Mouse (Mus musculus): Measurements from ENCODE around the gene Scarb1. TPM values are rescaled to one million over a fixed set of nuclear protein-coding genes. Genes with fewer than 3 reads are reported as not detected.

Gene Scarb1
- polyA plus RNA-seq, 1 experiment = 76.0 TPM

DNA sequence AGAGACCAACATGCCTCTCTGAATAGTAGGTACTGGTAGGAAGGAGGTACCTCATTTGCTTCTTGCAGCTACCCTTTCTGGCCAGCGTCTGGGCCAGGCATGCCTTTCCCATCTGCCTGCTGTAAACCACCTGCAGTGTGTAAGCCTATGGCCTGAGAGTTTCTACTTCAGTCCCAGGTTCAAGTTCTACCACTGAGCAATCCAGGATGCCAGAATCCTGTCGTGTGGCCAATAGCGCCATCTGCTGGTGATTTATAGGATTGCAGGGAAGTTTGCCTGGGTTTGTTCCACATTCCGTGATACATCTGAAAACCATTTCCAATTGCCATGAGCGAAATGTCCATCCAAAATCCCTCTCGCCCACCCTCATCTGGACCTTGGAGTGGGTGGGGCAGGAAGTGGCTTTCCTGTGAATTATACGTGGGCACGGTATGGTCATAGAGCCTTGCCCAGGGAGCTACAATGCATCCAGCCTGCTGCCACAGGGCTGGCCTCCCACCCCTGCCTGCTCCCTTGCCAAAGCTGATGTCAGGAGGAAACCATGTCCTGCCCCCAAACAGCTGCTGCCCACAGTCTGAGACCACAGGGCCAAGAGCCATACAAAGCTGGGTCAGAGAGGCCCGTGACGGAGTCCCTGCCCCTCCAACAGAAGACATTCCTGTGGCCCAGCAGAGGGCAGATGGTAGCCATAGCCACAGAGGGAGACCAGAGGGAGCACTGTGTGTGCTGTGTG, 72.7 kb downstream of the Scarb1 start:
- Histone ChIP-seq H3K4me1 (ENCODE audit: control insufficient read depth, insufficient read depth, insufficient read length) (no peaks in the 10 kb centered on the region), H3K36me3 (ENCODE audit: control insufficient read depth, insufficient read depth, low read length) (no peaks in the 10 kb centered on the region), H3K4me3 (ENCODE audit: extremely low read depth, insufficient read depth, insufficient read length) (no peak overlapping the region), H3K27ac (ENCODE audit: insufficient read depth, low read length) (no peak overlapping the region), H3K27me3 (ENCODE audit: control insufficient read depth, insufficient read depth, low read length) (no peaks in the 10 kb centered on the region)
- 17% methylated on average over 10 of the region's 10 CpGs for WGBS
- DNase-seq (ENCODE audit: low read depth in 1 of 2, low spot score in 2 of 2) = peak; percentile 33 to 61
- no peak for TF ChIP-seq POLR2A (IDR thresholded peaks at IDR 0.05; ENCODE audit: low read depth, low read length)
- peak; percentile 83; the same call in 1 of the 2 replicates for TF ChIP-seq CTCF (IDR thresholded peaks at IDR 0.05; ENCODE audit: extremely low read depth, insufficient read depth, insufficient read length, insufficient replicate concordance)

DNA sequence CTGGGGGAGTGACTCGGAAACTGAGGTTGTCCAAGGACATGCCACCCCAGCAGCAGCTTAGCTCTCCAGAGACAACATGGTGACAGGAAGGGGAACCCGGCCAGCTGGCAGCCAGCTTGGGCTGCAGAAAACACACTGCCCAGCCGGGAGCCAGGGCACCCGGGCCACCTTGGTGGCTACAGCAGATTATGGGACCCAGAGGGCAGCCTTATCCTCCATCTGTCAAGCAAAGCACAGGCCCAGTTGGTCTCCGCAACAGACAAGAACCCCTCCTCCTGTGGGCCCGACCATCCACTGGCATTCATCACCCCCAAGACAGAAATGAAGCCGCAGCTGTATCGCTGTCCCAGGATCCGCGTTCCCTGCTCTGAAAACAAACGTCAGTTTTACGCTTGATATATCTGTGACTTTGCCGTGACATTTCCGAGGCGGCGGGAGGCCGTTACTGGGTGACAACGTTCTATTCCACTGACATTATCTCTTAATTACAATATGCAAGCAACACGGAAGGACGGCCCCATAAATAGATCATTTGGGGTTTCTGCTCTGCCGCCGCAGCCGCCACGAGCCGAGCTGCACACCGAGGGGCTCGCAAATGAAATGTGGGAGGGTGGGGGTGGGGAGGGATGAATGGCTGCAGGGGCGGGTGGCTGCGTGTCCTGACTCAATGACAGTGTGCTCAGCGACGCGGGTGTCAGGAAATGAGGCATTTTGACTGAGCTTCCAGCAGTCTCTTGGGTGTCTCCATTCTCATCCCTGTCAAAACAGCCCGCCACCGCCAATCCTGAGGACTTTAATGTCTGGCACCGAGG, 73.5 kb downstream of the Scarb1 start:
- Histone ChIP-seq H3K36me3 (ENCODE audit: control insufficient read depth, insufficient read depth, low read length) (no peaks in the 10 kb centered on the region), H3K4me1 (ENCODE audit: control insufficient read depth, insufficient read depth, insufficient read length) (no peaks in the 10 kb centered on the region), H3K27me3 (ENCODE audit: control insufficient read depth, insufficient read depth, low read length) (no peaks in the 10 kb centered on the region), H3K27ac (ENCODE audit: insufficient read depth, low read length) (no peak overlapping the region), H3K4me3 (ENCODE audit: extremely low read depth, insufficient read depth, insufficient read length) (no peak overlapping the region)
- TF ChIP-seq POLR2A (IDR thresholded peaks at IDR 0.05; ENCODE audit: low read depth, low read length) (no peak), CTCF (IDR thresholded peaks at IDR 0.05; ENCODE audit: extremely low read depth, insufficient read depth, insufficient read length, insufficient replicate concordance) (no peak)
- WGBS = 42% methylated on average over 35 of the region's 35 CpGs
- no peak for DNase-seq (ENCODE audit: low read depth in 1 of 2, low spot score in 2 of 2)

DNA sequence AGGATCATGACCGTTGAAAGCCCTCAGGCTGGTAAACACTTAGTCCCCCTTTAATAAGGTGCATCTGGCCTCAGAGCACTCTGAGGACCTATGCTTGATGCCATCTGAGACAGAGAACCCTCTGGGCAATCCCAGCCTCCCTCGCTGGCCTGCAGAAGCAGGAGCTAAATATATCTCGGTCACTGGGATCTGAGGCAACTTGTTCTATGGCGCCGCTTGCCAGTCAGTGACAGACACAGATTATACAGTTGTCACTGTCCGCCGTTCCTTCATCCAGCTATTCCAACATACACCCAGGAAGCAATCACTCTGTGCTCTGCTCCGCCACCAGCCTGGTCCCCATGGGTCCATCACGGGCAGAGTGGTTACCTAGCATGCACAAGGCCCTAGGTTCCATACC, 74.8 kb downstream of the Scarb1 start:
- H3K27ac ChIP-seq (ENCODE audit: insufficient read depth, low read length) = no peak overlapping the region
- 93% methylated on average over 9 of the region's 9 CpGs for WGBS
- H3K27me3 ChIP-seq (ENCODE audit: control insufficient read depth, insufficient read depth, low read length) = no peaks in the 10 kb centered on the region
- no peaks in the 10 kb centered on the region for H3K4me1 ChIP-seq (ENCODE audit: control insufficient read depth, insufficient read depth, insufficient read length)
- TF ChIP-seq CTCF (IDR thresholded peaks at IDR 0.05; ENCODE audit: extremely low read depth, insufficient read depth, insufficient read length, insufficient replicate concordance) (no peak), POLR2A (IDR thresholded peaks at IDR 0.05; ENCODE audit: low read depth, low read length) (no peak)
- H3K36me3 ChIP-seq (ENCODE audit: control insufficient read depth, insufficient read depth, low read length) = no peaks in the 10 kb centered on the region
- no peak overlapping the region for H3K4me3 ChIP-seq (ENCODE audit: extremely low read depth, insufficient read depth, insufficient read length)
- DNase-seq (ENCODE audit: low read depth in 1 of 2, low spot score in 2 of 2) = no peak

DNA sequence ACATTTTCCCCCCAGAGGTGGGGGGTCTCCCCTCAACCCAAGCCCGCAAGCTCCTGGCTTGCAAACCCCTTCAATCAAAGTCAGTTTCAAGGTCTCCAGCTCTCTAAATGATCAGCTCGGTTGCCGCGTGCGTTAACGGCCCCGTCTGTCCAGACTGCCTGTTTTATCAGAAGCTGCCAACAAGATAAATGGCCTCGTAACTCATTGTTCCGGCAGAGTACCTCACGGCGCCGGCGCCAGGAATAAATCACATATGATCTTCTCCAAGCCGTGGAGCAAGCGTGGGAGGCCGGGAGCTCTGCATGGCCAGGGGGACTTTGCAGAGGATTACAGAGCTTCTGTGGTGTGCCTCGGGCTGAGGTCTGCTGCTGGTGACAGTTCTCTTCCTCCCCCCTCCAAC, 76.2 kb downstream of the Scarb1 start:
- no peak overlapping the region for H3K27ac ChIP-seq (ENCODE audit: insufficient read depth, low read length)
- no peaks in the 10 kb centered on the region for H3K36me3 ChIP-seq (ENCODE audit: control insufficient read depth, insufficient read depth, low read length)
- H3K4me1 ChIP-seq (ENCODE audit: control insufficient read depth, insufficient read depth, insufficient read length) = no peaks in the 10 kb centered on the region
- WGBS = 35% methylated on average over 17 of the region's 17 CpGs
- no peak for DNase-seq (ENCODE audit: low read depth in 1 of 2, low spot score in 2 of 2)
- no peak overlapping the region for H3K4me3 ChIP-seq (ENCODE audit: extremely low read depth, insufficient read depth, insufficient read length)
- TF ChIP-seq CTCF (IDR thresholded peaks at IDR 0.05; ENCODE audit: extremely low read depth, insufficient read depth, insufficient read length, insufficient replicate concordance) (no peak), POLR2A (IDR thresholded peaks at IDR 0.05; ENCODE audit: low read depth, low read length) (no peak)
- no peaks in the 10 kb centered on the region for H3K27me3 ChIP-seq (ENCODE audit: control insufficient read depth, insufficient read depth, low read length)

DNA sequence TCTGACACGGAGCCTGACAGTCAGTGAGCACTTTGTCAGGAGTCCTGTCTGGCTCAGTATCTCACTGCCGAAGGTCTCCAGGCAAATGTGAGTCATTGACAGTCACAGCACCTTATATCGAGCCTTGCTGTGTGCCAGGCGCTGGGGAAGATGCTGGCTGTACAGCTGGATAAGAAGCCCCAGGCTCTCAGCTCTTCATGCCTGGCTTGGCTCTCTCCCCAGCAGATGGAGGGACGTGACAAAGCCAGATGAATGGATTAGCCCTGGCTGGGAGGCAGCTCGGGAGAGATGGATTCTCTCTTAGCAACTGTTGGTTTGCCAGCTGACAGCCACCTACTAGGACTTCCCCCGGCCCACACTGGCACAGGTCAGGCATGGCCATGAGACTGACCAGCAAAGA, 78.3 kb downstream of the Scarb1 start:
- DNase-seq (ENCODE audit: low read depth in 1 of 2, low spot score in 2 of 2) = no peak
- H3K27me3 ChIP-seq (ENCODE audit: control insufficient read depth, insufficient read depth, low read length) = no peaks in the 10 kb centered on the region

DNA sequence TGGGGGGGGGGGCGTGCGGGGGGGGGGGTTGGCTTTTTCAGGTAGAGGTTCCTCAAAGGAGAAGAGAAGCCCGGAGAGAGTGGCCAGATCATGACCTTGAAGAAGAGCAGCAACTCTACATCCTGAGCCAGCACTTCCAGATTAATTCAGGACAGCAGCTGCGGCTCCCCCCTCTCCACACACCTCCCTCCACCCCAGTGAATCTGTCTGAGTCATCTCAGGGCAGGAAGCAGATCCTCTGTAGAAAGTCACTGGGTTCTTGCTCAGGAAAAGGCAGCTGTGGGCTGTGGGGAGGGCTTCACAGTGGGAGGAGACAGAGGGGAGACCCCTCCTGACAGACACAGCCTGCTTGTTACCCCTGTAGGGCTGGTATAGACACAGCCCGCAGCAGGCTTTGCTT, 87.0 kb downstream of the Scarb1 start:
- DNase-seq (ENCODE audit: low read depth in 1 of 2, low spot score in 2 of 2) = no peak
- WGBS = 17% methylated on average over 3 of the region's 5 CpGs
- Histone ChIP-seq H3K27ac (ENCODE audit: insufficient read depth, low read length) (no peak overlapping the region), H3K36me3 (ENCODE audit: control insufficient read depth, insufficient read depth, low read length) (no peaks in the 10 kb centered on the region), H3K4me3 (ENCODE audit: extremely low read depth, insufficient read depth, insufficient read length) (no peak overlapping the region), H3K27me3 (ENCODE audit: control insufficient read depth, insufficient read depth, low read length) (no peaks in the 10 kb centered on the region), H3K4me1 (ENCODE audit: control insufficient read depth, insufficient read depth, insufficient read length) (no peaks in the 10 kb centered on the region)
- TF ChIP-seq CTCF (IDR thresholded peaks at IDR 0.05; ENCODE audit: extremely low read depth, insufficient read depth, insufficient read length, insufficient replicate concordance) = no peak
- no peak for TF ChIP-seq POLR2A (IDR thresholded peaks at IDR 0.05; ENCODE audit: low read depth, low read length)

More for the DNA sequence above, 78.3 kb downstream of the Scarb1 start:
- no peak overlapping the region for H3K4me3 ChIP-seq (ENCODE audit: extremely low read depth, insufficient read depth, insufficient read length)
- no peak overlapping the region for H3K27ac ChIP-seq (ENCODE audit: insufficient read depth, low read length)
- no peak for TF ChIP-seq CTCF (IDR thresholded peaks at IDR 0.05; ENCODE audit: extremely low read depth, insufficient read depth, insufficient read length, insufficient replicate concordance)
- TF ChIP-seq POLR2A (IDR thresholded peaks at IDR 0.05; ENCODE audit: low read depth, low read length) = no peak
- 77% methylated on average over 7 of the region's 7 CpGs for WGBS
- no peaks in the 10 kb centered on the region for H3K4me1 ChIP-seq (ENCODE audit: control insufficient read depth, insufficient read depth, insufficient read length)
- H3K36me3 ChIP-seq (ENCODE audit: control insufficient read depth, insufficient read depth, low read length) = no peaks in the 10 kb centered on the region

Data from spleen, adult 2 months (tissue).